Mouse (Mus musculus): ENCODE results near the gene Ccdc40. TPM values are rescaled to one million over a fixed set of nuclear protein-coding genes. Genes with fewer than 3 reads are reported as not detected.

Gene Ccdc40
- polyA plus RNA-seq (2021) = 0.13 TPM

DNA sequence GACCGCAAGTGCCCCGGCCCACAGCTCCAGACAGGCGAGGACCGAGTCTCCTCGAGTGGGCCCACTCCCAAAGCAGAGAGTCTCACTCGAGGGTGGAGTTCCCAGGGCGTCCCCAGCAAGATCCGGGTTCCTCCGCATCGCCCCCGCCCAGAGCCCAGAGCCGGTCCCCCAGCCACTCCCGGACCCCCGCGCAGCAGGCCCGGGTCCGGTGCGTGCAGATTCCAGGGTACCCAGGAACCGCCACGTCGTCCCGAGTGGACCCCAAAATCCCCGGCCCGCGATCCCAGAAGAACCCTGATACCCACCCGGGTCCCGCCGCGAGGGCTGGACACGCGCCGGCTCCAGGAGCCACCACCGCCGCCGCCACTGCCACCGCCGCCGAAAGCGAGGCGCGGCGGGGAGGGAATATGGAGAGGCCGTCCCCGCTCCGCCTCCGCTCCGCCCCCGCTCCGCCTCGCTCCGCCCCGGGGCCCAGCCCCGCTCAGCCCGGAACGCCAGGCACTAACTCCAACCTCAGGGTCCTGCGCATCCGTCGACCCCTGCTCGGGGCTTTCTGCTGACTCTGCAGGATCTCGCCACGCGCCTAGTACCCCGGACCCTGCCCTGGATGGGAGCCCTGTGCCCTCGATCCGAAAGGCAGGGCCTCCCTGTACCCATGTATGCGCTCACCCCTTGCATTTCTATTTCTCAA lies at the start of gene Ccdc40, which contains the start of gene Tbc1d16:
Gene Ccdc40 (plus strand): TSS at position 482 of the 691 bp plus-strand sequence.
Gene Tbc1d16 (minus strand): TSS at position 409 of the 691 bp plus-strand sequence.
- no peak for TF ChIP-seq CTCF (IDR thresholded peaks at IDR 0.05)
- DNase-seq (ENCODE audit: low read depth, low spot score) (no peak), ATAC-seq (peak; percentile 83)
- ChIA-PET POLR2A (interaction anchor here (1.6 kb wide), 1 partner anchor 22 kb away, joined by 4 read pairs; no protein-coding TSS in a partner anchor), CTCF (no interaction called here)
- peaks cover 8% of the 10 kb centered on the region for H3K27me3 ChIP-seq
- in situ Hi-C loops (cut with MboI; ENCODE audit: low pct_unique_long_range_greater_than_20kb) = no loop called here

DNA sequence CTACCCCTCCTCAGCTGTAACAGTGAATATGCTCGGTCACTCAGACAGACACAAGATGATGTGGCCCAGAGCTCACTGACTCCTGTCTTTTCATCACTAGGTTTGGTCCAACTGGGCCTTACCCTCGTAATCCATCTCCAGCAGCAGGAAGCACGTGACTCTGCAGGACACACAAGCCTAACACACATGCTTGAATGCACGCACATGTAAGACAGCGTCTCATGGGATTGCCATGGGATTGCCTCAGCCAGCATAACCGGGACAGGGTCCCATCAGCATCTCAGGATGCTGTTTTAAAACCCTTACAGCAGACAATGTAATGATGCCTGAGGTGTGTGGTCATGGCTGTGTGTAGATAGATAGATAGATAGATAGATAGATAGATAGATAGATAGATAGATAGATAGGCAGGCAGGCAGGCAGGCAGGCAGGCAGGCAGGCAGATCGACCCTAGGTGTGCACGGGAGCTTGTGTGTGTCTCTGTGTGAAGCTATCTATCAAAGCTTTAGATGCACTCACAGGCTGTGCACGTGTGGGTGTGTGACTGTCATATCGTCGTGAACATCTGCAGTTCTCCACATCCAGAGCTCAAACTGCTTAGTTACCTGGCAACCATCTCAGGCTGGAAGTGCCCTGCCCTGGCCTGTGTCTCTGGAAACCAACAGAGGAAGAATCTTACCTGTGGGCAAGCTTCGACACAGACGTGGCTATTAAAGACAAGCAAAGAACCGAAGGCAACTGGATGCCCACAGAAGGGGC lies 47.4 kb upstream of the Ccdc40 start:
- DNase-seq (ENCODE audit: low read depth, low spot score) (no peak), ATAC-seq (no peak)
- no peaks in the 10 kb centered on the region for H3K27me3 ChIP-seq
- ChIA-PET CTCF (interaction anchor here (1.1 kb wide), 1 partner anchor 9 kb away, joined by 3 read pairs; no protein-coding TSS in a partner anchor), POLR2A (no interaction called here)
- TF ChIP-seq CTCF (IDR thresholded peaks at IDR 0.05) = no peak
- in situ Hi-C loops (cut with MboI; ENCODE audit: low pct_unique_long_range_greater_than_20kb) = no loop called here

DNA sequence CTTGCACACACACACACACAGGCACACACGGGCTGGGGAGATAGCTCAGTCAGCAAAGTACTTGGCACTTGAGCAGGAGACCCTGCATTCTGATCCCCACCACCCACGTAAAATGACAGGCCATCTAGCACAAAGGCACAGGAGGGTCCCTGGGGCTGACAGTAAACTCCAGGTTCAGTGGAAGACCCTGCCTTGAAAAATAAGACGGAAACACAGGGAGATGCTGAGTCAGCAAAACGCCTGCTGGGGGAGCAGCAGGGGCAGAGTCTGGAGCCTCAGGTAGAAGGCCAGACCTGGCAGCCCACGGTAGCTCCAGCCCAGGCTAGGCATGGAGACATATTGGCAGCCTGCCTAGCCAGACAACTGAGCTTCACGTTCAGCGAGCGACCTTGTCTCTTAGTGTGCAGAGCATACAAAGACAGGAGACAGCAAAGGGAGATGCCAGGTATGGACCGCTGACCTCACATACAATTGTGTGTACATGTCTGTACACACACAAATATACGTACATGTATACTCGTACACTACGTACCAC lies 46.4 kb upstream of the Ccdc40 start:
- ChIA-PET POLR2A (interaction anchor here (1.4 kb wide), 1 partner anchor 130 kb away, joined by 3 read pairs; no protein-coding TSS in a partner anchor), CTCF (interaction anchor here (0.8 to 1.1 kb wide), 3 partner anchors 8 to 130 kb away, joined by 3 read pairs; no protein-coding TSS in a partner anchor)
- DNase-seq (ENCODE audit: low read depth, low spot score) = no peak
- H3K27me3 ChIP-seq = no peaks in the 10 kb centered on the region
- in situ Hi-C loops (cut with MboI; ENCODE audit: low pct_unique_long_range_greater_than_20kb) = no loop called here
- TF ChIP-seq CTCF (IDR thresholded peaks at IDR 0.05) = no peak
- no peak for ATAC-seq

DNA sequence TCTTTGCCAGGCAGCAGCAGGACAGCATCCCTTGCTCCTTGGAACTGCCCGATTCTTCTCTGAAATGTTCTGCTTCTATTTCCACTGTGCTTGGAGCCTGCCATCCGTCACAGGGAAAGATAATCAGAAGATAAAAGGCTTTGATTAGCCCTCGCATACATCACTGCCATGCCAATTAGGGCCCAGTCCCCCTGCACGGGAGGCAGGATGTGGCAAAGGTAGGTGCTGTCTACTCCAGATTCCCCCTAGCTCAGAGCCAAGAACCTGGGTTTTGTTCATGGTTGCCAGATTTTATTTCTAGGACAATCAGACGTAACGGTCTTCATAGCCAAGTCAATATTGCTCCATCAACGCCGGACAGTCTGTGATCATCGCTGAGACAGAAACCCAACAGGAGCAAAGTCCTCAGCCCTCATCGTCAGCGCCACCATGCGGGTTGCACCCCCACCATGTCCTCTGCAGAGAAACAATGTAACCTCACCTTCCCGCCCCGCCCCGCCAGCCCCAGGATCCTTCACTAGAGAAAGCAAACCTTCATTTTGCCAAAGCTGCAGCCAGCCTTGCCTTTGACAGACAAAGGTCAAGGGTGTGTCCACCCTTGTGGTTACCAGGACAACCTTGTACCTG lies 44.6 kb upstream of the Ccdc40 start:
- TF ChIP-seq CTCF (IDR thresholded peaks at IDR 0.05) = no peak
- H3K27me3 ChIP-seq = no peaks in the 10 kb centered on the region
- ChIA-PET POLR2A (interaction anchor here (0.5 kb wide), 1 partner anchor 22 kb away, joined by 3 read pairs; no protein-coding TSS in a partner anchor), CTCF (interaction anchor here (1.5 to 1.8 kb wide), 3 partner anchors 10 to 140 kb away, joined by 3 to 5 read pairs (median 4); no protein-coding TSS in a partner anchor)
- in situ Hi-C loops (cut with MboI; ENCODE audit: low pct_unique_long_range_greater_than_20kb) = no loop called here
- DNase-seq (ENCODE audit: low read depth, low spot score) = no peak
- ATAC-seq = no peak

DNA sequence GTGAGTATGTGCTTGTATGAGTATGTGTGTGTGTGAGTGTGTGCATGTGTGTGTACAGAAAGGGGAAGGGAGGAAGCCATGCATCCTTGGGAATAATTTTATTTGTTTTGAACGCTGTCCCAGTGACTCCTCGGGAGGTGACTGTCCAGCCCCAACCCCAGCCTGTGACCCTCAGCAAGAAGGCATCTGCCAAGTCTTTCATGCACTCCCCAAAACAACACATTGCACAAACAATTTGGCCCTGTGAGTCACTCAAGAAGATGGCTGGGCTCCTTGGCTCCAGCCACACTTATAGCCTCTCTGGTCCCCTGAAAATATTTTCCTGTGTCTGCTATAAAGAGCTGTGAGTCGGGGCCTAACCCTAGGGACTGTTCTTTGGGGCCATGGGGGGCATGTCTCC lies 42.0 kb upstream of the Ccdc40 start:
- in situ Hi-C loops (cut with MboI; ENCODE audit: low pct_unique_long_range_greater_than_20kb) = loop anchor here (5.0 kb wide), 3 partner anchors 34 to 94 kb away; no protein-coding TSS in a partner anchor
- no peak for DNase-seq (ENCODE audit: low read depth, low spot score)
- CTCF ChIA-PET = no interaction called here
- TF ChIP-seq CTCF (IDR thresholded peaks at IDR 0.05) = no peak
- H3K27me3 ChIP-seq = no peaks in the 10 kb centered on the region
- POLR2A ChIA-PET = interaction anchor here (0.6 kb wide), 1 partner anchor 10 kb away, joined by 3 read pairs; no protein-coding TSS in a partner anchor
- no peak for ATAC-seq

DNA sequence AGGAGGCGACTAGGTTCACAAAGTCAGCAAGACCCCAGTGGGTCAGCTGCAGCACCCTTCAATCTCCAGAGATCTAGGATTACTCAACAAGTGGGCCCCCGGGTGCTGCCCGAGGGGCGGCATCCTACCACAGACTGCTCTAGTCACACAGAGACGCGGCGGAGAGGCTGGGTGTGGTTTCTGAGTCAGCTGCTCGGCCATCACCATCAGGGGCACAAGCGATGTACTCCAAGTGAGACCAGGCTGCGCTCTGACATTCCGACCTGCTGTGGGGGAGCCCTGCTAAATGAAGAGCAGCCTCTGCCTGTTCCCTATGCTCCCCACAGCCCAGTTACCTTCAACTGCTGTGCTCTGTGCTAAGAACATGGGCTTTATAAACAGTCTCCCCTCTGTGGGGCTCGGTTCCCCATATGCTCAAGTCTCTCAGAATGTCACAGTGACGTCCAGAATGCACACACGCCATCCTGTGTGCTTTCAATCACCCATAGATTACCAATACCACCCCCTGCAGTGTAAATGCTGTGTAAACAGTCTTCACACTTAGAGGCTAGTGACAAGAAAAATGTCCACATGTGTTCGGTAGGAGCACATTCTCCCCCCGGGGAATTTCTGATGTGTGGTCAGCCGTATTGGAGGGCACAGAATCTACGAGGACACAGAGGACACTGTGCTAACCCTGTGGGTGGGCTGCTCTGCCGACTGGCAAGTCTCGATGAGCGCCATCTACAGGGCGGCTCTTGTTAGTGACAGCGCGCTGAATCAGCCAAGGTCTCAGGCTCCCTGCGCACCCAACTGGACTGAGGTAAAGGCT lies 41.2 kb upstream of the Ccdc40 start:
- CTCF ChIA-PET = interaction anchor here (1.2 to 3.7 kb wide), 4 partner anchors 61 to 145 kb away, joined by 5 to 44 read pairs (median 7); no protein-coding TSS in a partner anchor
- no peaks in the 10 kb centered on the region for H3K27me3 ChIP-seq
- no peak for DNase-seq (ENCODE audit: low read depth, low spot score)
- POLR2A ChIA-PET = interaction anchor here (0.6 to 1.4 kb wide), 2 partner anchors 11 to 60 kb away, joined by 3 to 4 read pairs; no protein-coding TSS in a partner anchor
- in situ Hi-C loops (cut with MboI; ENCODE audit: low pct_unique_long_range_greater_than_20kb) = loop anchor here (5.0 kb wide), 3 partner anchors 35 to 95 kb away; no protein-coding TSS in a partner anchor
- TF ChIP-seq CTCF (IDR thresholded peaks at IDR 0.05) = no peak
- no peak for ATAC-seq

DNA sequence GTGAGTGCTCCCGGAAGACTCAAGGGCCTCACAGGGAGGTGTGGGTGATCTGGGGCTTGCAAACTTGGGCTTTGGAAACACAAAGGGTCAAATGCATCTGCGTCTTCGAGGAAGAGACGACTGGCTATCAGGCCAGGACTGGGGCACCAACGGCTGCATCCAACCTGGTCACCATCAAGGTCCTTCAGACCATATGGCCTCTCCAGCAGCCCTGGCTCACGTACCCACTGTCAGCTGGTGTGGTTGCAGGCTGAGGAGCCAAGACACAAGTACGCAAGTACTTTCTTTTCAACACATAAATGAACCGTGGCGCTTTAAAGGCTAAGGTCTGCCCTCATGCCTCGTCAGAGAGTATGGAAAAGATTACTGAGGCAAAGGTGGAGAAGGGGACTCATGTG lies 40.6 kb upstream of the Ccdc40 start:
- POLR2A ChIA-PET = interaction anchor here (1.4 kb wide), 1 partner anchor 60 kb away, joined by 4 read pairs; no protein-coding TSS in a partner anchor
- CTCF ChIA-PET = interaction anchor here (0.9 to 3.7 kb wide), 8 partner anchors 11 to 145 kb away, joined by 3 to 44 read pairs (median 6); partner anchors contain the start of gene Cbx4
- DNase-seq (ENCODE audit: low read depth, low spot score) (no peak), ATAC-seq (no peak)
- no peak for TF ChIP-seq CTCF (IDR thresholded peaks at IDR 0.05)
- no peaks in the 10 kb centered on the region for H3K27me3 ChIP-seq
- in situ Hi-C loops (cut with MboI; ENCODE audit: low pct_unique_long_range_greater_than_20kb) = loop anchor here (5.0 kb wide), 3 partner anchors 35 to 95 kb away; no protein-coding TSS in a partner anchor

DNA sequence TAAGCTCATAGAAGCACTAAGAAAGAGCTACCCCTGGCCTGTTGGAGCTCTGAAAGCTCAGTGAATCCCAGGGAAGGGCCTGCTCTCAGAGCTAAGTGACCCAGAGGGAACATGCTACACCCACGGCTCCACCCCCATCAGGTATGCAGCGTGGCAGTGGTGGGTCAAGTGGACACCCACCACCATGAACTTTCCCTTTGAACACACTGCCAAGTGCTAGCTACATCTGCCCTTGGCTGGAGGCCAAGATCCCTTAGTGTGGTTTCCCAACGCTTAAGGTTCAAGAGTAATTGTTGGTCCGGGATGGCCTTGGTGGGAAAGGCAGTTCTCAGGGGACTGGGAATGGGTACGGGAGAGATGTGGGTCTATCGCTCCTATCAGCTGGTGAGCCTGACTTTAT lies 40.0 kb upstream of the Ccdc40 start:
- TF ChIP-seq CTCF (IDR thresholded peaks at IDR 0.05) = no peak

DNA sequence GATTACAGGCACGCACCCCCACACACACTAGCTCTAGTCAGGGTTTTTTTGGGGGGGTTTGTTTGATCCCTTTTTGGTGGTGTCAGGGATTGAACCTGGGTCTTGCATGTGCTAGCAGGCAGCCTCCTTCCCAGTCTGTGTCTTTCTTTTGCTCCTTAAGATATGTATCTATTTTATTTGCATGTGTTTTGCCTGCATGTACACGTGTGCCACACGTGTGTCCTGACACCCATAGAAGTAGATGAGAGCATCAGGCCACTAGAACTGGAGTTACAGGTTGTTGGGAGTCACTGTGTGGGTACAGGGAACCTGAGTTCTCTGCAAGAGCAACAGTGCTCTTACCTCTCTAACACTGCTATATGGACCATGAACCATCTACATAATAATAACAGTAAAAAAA lies 39.1 kb upstream of the Ccdc40 start:
- ATAC-seq = no peak
- in situ Hi-C loops (cut with MboI; ENCODE audit: low pct_unique_long_range_greater_than_20kb) = loop anchor here (5.0 kb wide), 3 partner anchors 37 to 97 kb away; no protein-coding TSS in a partner anchor
- CTCF ChIA-PET = interaction anchor here (1.6 to 3.7 kb wide), 2 partner anchors 105 to 137 kb away, joined by 4 to 44 read pairs; no protein-coding TSS in a partner anchor
- POLR2A ChIA-PET = no interaction called here
- no peak for DNase-seq (ENCODE audit: low read depth, low spot score)
- H3K27me3 ChIP-seq = no peaks in the 10 kb centered on the region
- no peak for TF ChIP-seq CTCF (IDR thresholded peaks at IDR 0.05)

More for the DNA sequence above, 40.0 kb upstream of the Ccdc40 start:
- ChIA-PET POLR2A (interaction anchor here (1.4 kb wide), 1 partner anchor 61 kb away, joined by 4 read pairs; no protein-coding TSS in a partner anchor), CTCF (interaction anchor here (0.9 to 3.7 kb wide), 8 partner anchors 12 to 146 kb away, joined by 3 to 44 read pairs (median 6); partner anchors contain the start of gene Cbx4)
- no peak for DNase-seq (ENCODE audit: low read depth, low spot score)
- no peaks in the 10 kb centered on the region for H3K27me3 ChIP-seq
- ATAC-seq = no peak
- in situ Hi-C loops (cut with MboI; ENCODE audit: low pct_unique_long_range_greater_than_20kb) = loop anchor here (5.0 kb wide), 3 partner anchors 36 to 96 kb away; no protein-coding TSS in a partner anchor

Measured in Patski (cell line).